Mouse (Mus musculus): ENCODE data around the gene Grik4.

Grik4 gene

GRCm38 (mm10) chr9:42573616-42574350, 370.5 kb downstream of the Grik4 start:
- no peak for DNase-seq (ENCODE audit: low spot score)

- peak; percentile 50 for DNase-seq (ENCODE audit: low spot score)
Observed at GRCm38 (mm10) chr9:42573180-42573579, 371.1 kb downstream of the Grik4 start.

- no peak for DNase-seq (ENCODE audit: low spot score)
Observed at GRCm38 (mm10) chr9:42565921-42566320, 378.4 kb downstream of the Grik4 start.

GRCm38 (mm10) chr9:42555186-42555585, 389.1 kb downstream of the Grik4 start:
- DNase-seq (ENCODE audit: low spot score), result no peak

GRCm38 (mm10) chr9:42550116-42550515, 394.2 kb downstream of the Grik4 start:
- DNase-seq (ENCODE audit: low spot score), result peak; percentile 66

GRCm38 (mm10) chr9:42548981-42549380, 395.3 kb downstream of the Grik4 start:
- no peak for DNase-seq (ENCODE audit: low spot score)

- DNase-seq (ENCODE audit: low spot score), result no peak
Observed at GRCm38 (mm10) chr9:42544521-42544920, 399.8 kb downstream of the Grik4 start.

- DNase-seq (ENCODE audit: low spot score), result no peak
Observed at GRCm38 (mm10) chr9:42533491-42533890, 410.8 kb downstream of the Grik4 start.

GRCm38 (mm10) chr9:42533041-42533440, 411.3 kb downstream of the Grik4 start:
- DNase-seq (ENCODE audit: low spot score), result no peak

- no peak for DNase-seq (ENCODE audit: low spot score)
Observed at GRCm38 (mm10) chr9:42531951-42532350, 412.3 kb downstream of the Grik4 start.

GRCm38 (mm10) chr9:42530221-42531152, 413.8 kb downstream of the Grik4 start:
- no peak for DNase-seq (ENCODE audit: low spot score)

- no peak for DNase-seq (ENCODE audit: low spot score)
Observed at GRCm38 (mm10) chr9:42520587-42521084, 423.7 kb downstream of the Grik4 start.

- DNase-seq (ENCODE audit: low spot score), result no peak
Observed at GRCm38 (mm10) chr9:42518163-42518562, 426.1 kb downstream of the Grik4 start.

- DNase-seq (ENCODE audit: low spot score), result no peak
Observed at GRCm38 (mm10) chr9:42513159-42513558, 431.1 kb downstream of the Grik4 start.

GRCm38 (mm10) chr9:42512312-42512711, 432.0 kb downstream of the Grik4 start:
- no peak for DNase-seq (ENCODE audit: low spot score)

- DNase-seq (ENCODE audit: low spot score), result no peak
Observed at GRCm38 (mm10) chr9:42508235-42508634, 436.1 kb downstream of the Grik4 start.

- DNase-seq (ENCODE audit: low spot score), result no peak
Observed at GRCm38 (mm10) chr9:42507709-42508108, 436.6 kb downstream of the Grik4 start, which contains the start of gene Tbcel. Gene Tbcel (minus strand): TSS chr9:42507809.

- no peak for DNase-seq (ENCODE audit: low spot score)
Observed at GRCm38 (mm10) chr9:42507022-42507421, 437.3 kb downstream of the Grik4 start.

- DNase-seq (ENCODE audit: low spot score), result no peak
Observed at GRCm38 (mm10) chr9:42504971-42505510, 439.3 kb downstream of the Grik4 start.

- no peak for DNase-seq (ENCODE audit: low spot score)
Observed at GRCm38 (mm10) chr9:42504559-42504958, 439.7 kb downstream of the Grik4 start.

- DNase-seq (ENCODE audit: low spot score), result no peak
Observed at GRCm38 (mm10) chr9:42503709-42504108, 440.6 kb downstream of the Grik4 start.

GRCm38 (mm10) chr9:42496296-42496695, 448.0 kb downstream of the Grik4 start:
- DNase-seq (ENCODE audit: low spot score), result no peak
